24 mouse cellular contexts compared by ENCODE assay signal in the genomic region with DNA sequence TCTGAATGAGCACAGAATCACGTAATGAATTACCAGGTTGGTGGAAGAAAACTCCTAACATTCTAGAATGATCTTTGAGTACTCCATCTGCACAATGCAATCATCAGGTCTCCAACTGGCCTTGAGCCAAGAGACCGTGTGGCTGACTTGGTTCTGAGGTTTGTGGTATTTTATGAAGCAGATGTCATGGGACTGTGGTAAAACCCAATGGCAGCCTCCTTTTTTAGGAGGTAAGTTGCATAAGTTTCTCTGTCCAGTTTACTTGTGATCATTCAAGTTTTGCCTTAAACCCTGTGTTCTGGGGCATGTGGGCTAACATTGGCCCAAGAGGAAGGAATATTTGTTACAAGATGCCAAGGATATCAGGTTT. TPM values are rescaled to one million over a fixed set of nuclear protein-coding genes. Genes with fewer than 3 reads are reported as not detected.
DNase-seq lines count a peak whose midpoint lies in the region; ATAC-seq lines count a peak whose summit lies in the region.
"Had no signal": no experiment of that assay in that cellular context is flagged by ENCODE, and none has a peak within 500 bp of the region (broad histone marks: within the 10 kb centered on the region; RNA-seq: fewer than 3 reads in every experiment).

No protein-coding gene starts in this region.

- H3K36me3 ChIP-seq in midbrain, embryonic 14.5 days (ENCODE audit: control insufficient read depth, insufficient read depth, low read length), result no peaks in the 10 kb centered on the region
- H3K36me3 ChIP-seq: forebrain, embryonic 10.5 days; G1E; neural tube, embryonic 13.5 days had no signal

- H3K4me2 ChIP-seq in midbrain, embryonic 14.5 days (ENCODE audit: low read length), result no peak overlapping the region
- H3K4me2 ChIP-seq: midbrain, embryonic 11.5 days; neural tube, embryonic 13.5 days had no signal

- H3K9me3 ChIP-seq in midbrain, embryonic 14.5 days (ENCODE audit: control insufficient read depth, low read length), result no peaks in the 10 kb centered on the region
- H3K9me3 ChIP-seq: forebrain, embryonic 10.5 days; G1E; neural tube, embryonic 13.5 days had no signal

- no peaks in the 10 kb centered on the region for H3K27me3 ChIP-seq in midbrain, embryonic 14.5 days (ENCODE audit: control insufficient read depth, insufficient read depth, low read length)
- H3K27me3 ChIP-seq: neural tube, embryonic 13.5 days had no signal

- no peak overlapping the region for H3K4me3 ChIP-seq in midbrain, embryonic 14.5 days (replicated peaks; ENCODE audit: low read depth, low read length)
- H3K4me3 ChIP-seq: forebrain, embryonic 10.5 days; heart, adult 2 months; neural tube, embryonic 13.5 days had no signal

- no peak overlapping the region for H3K27ac ChIP-seq in midbrain, embryonic 14.5 days (replicated peaks; ENCODE audit: low read depth, low read length)
- H3K27ac ChIP-seq: forebrain, embryonic 10.5 days; heart, adult 2 months; neural tube, embryonic 13.5 days had no signal

- H3K9ac ChIP-seq in midbrain, embryonic 14.5 days (replicated peaks; ENCODE audit: low read length), result no peak overlapping the region
- H3K9ac ChIP-seq: neural tube, embryonic 13.5 days had no signal

- ATAC-seq in common myeloid progenitor, adult 5-6 weeks (replicated peaks; ENCODE audit: low read depth, poor library complexity, severe bottlenecking), result peak; percentile 83
- ATAC-seq in midbrain, embryonic 14.5 days (ENCODE audit: low FRiP score, low TSS enrichment), result no peak
- ATAC-seq: hindbrain, embryonic 16.5 days had no signal

- WGBS in midbrain, embryonic 14.5 days, result 83% methylated on average over 2 of the region's 2 CpGs

- no peaks in the 10 kb centered on the region for H3K4me1 ChIP-seq in midbrain, embryonic 14.5 days (ENCODE audit: control insufficient read depth, insufficient read depth, low read length)
- H3K4me1 ChIP-seq: forebrain, embryonic 10.5 days; neural tube, embryonic 13.5 days had no signal

- peak; percentile 2 for DNase-seq in layer of hippocampus, adult 9-11 months
- no peak for DNase-seq in layer of hippocampus, postnatal 25 days (ENCODE audit: extremely low spot score in 1 of 2, low spot score in 1 of 2)
- DNase-seq in CD4-positive, CD25-positive, alpha-beta regulatory T cell, adult 2 months (ENCODE audit: low read depth, low spot score), result peak; percentile 52
- DNase-seq in natural killer cell, adult 2 months (ENCODE audit: low spot score in 2 of 2), result peak; percentile 35 to 59
- DNase-seq in kidney, adult 9 months, result no peak
- DNase-seq in midbrain, embryonic 14.5 days, result no peak
- DNase-seq: cerebellum, adult 8-10 months; gastrocnemius, postnatal 14 days; heart, adult 2 months; heart, postnatal 4 days; kidney, adult 11 months; kidney, postnatal 10 days; liver; lung, adult 18-20 months; thymus, postnatal 36 days had no signal

RNA-seq across cellular contexts. Expression of gene Cc2d2b, which starts 40.1 kb away (rescaled TPM):
- total RNA-seq in layer of hippocampus, postnatal 25 days (2021), result 1 to 10 TPM in 1 of 2 experiments, under 1 TPM in 1; 0.66 to 1.1 TPM
- 1.5 and 8.6 TPM in 2 replicates for total RNA-seq in common myeloid progenitor, adult 5-6 weeks (2017)
- polyA plus RNA-seq in midbrain, embryonic 14.5 days (2014; fragmentation: Nextera tagmentation; extraction: Ambion mirVana), result 0.26 and 0.32 TPM in 2 replicates
- total RNA-seq: gastrocnemius, postnatal 14 days; heart, adult 2 months; heart, postnatal 4 days; monocyte, adult 5-6 weeks had no signal
- polyA plus RNA-seq: C2C12; heart, adult 2 months; neural tube, embryonic 13.5 days; small intestine, adult 2 months had no signal

RNA-seq across cellular contexts. Expression of gene Ccnj, which starts 42.4 kb away (rescaled TPM):
- 1 to 10 TPM; 8.4 TPM for total RNA-seq in layer of hippocampus, postnatal 25 days (2021)
- 6.4 and 7.4 TPM in 2 replicates for total RNA-seq in common myeloid progenitor, adult 5-6 weeks (2017)
- 12.9 and 18.8 TPM in 2 replicates for polyA plus RNA-seq in midbrain, embryonic 14.5 days (2014; fragmentation: Nextera tagmentation; extraction: Ambion mirVana)

Comparison
In these comparisons a context has a peak if more than half of its experiments do, and no peak if none do; other contexts are left out.
1. DNase-seq: peak in layer of hippocampus, adult 9-11 months (single experiment), CD4-positive, CD25-positive, alpha-beta regulatory T cell, adult 2 months (single experiment) and natural killer cell, adult 2 months (2 of 2); none in layer of hippocampus, postnatal 25 days (0 of 2), kidney, adult 9 months (single experiment) and midbrain, embryonic 14.5 days (single experiment).